Mouse (Mus musculus) intestine, embryonic 15.5 days (tissue): ENCODE measurements at regions not wholly inside any gene's neighbourhood (a gene's known extent, or its start where the extent isn't known, plus 50 kb on each side); places are given as distances from the start of the nearest gene placed in this dataset.

Source experiments
- ATAC-seq: fragments of 200-750 bp; cut with Nextera tagmentation; 2 replicates; pipeline ENCODE4 v1.8.0; 2017; ENCODE audit warnings: moderate TSS enrichment, moderate library complexity
- H3K27ac ChIP-seq: fragments of 300-500 bp; sonication (generic); 2 replicates; pipeline ENCODE4 v1.5.1; 2015; ENCODE audit warnings: mild to moderate bottlenecking, inconsistent platforms
- H3K27me3 ChIP-seq: fragments of 300-500 bp; sonication (generic); replicated peaks from 2 replicates; pipeline ENCODE4 v1.6.1; 2015; ENCODE audit warnings: inconsistent platforms
- H3K36me3 ChIP-seq: fragments of 300-500 bp; sonication (generic); 2 replicates; pipeline ENCODE4 v1.6.1; 2015; ENCODE audit warnings: inconsistent platforms
- H3K4me1 ChIP-seq: fragments of 300-500 bp; sonication (generic); replicated peaks from 2 replicates; pipeline ENCODE4 v1.6.1; 2015; ENCODE audit warnings: inconsistent platforms
- H3K4me2 ChIP-seq: fragments of 300-500 bp; sonication (generic); replicated peaks from 2 replicates; pipeline ENCODE4 v1.6.1; 2015; ENCODE audit warnings: mild to moderate bottlenecking, inconsistent platforms
- H3K4me3 ChIP-seq: fragments of 300-500 bp; sonication (generic); replicated peaks from 2 replicates; pipeline ENCODE4 v1.5.1; 2015; ENCODE audit warnings: inconsistent platforms
- H3K9ac ChIP-seq: fragments of 300-500 bp; sonication (generic); 2 replicates; pipeline ENCODE4 v1.6.1; 2015; ENCODE audit warnings: inconsistent platforms
- H3K9me3 ChIP-seq: fragments of 300-500 bp; sonication (generic); 2 replicates; pipeline ENCODE4 v1.6.1; 2016; ENCODE audit warnings: inconsistent platforms
- WGBS: fragments of 180-500 bp; shearing (Covaris S2); methylation state at CpG from one replicate; pipeline ENCODE4 v1.1.7; 2015; 5-methylcytosine and 5-hydroxymethylcytosine counted together

DNA sequence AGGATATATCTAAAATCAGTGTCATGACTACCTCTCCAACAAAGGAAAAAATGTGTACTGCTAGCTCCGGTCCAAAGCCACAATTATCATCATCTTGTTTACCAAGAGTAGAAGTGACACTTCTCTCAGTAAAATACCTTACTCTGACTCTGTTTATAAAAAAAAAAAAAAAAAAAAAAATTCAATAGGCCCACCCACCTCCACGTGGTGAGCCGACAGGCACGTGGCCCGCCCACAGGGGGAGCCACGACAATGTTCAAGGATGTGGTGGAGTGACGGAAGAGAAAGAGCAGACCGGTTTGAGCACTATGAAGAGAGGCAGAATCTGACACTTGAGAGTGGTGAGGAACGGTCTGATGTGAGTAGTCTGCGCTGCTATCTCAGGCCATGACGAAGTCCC lies 106.5 kb upstream of the Usp24 start:
- Histone ChIP-seq H3K9ac (no peak overlapping the region), H3K9me3 (no peaks in the 10 kb centered on the region), H3K27ac (no peak overlapping the region), H3K4me1 (no peaks in the 10 kb centered on the region), H3K27me3 (no peaks in the 10 kb centered on the region), H3K4me3 (no peak overlapping the region), H3K36me3 (no peaks in the 10 kb centered on the region), H3K4me2 (no peak overlapping the region)
- 79% methylated on average over 11 of the region's 11 CpGs for WGBS
- no peak for ATAC-seq

DNA sequence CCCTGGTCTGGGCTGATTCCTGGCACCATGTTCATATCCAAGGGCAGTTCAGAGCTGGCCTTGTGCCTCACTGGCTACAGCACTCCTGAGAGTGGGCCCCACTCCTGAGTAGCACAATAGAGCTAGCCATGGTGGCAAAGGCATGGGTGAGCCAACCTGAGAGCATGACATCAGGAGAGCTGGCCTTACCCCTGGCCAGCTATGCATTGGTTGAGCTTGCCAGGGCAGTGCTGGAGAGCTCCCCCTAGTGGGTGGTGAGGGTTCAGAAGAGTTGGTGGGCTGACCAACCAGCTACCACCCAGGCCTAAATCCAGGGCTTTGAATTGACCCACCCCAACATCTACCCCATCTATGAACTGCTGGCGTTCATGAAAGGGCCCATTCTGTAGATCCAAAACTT lies 106.0 kb upstream of the Usp24 start:
- H3K27me3 ChIP-seq, result no peaks in the 10 kb centered on the region
- H3K9me3 ChIP-seq, result no peaks in the 10 kb centered on the region
- no peaks in the 10 kb centered on the region for H3K36me3 ChIP-seq
- H3K9ac ChIP-seq, result no peak overlapping the region
- 92% methylated on average over 1 of the region's 1 CpGs for WGBS
- H3K27ac ChIP-seq, result no peak overlapping the region
- no peaks in the 10 kb centered on the region for H3K4me1 ChIP-seq
- ATAC-seq, result no peak
- no peak overlapping the region for H3K4me2 ChIP-seq
- no peak overlapping the region for H3K4me3 ChIP-seq

DNA sequence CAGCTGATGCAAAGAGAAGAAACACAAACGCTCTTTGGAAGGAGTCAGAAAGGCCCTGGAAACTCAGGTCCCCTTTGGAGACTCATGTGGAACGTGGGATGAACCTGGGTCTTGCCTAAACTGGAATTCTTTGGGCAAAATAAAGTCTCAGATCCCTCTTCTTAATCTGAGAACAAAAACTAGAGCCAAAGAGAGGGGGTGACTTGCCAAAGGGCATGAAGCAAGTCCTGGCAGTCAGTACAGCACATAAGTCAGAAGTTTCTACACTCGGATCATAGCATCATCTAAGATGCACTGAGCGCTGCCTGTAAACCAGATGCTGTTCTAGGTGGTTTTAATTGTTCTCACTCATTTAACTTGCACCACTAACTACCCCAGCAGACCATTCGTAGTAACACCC lies 101.8 kb upstream of the Usp24 start:
- Histone ChIP-seq H3K4me1 (no peaks in the 10 kb centered on the region), H3K9me3 (no peaks in the 10 kb centered on the region), H3K27me3 (no peaks in the 10 kb centered on the region), H3K27ac (no peak overlapping the region), H3K9ac (no peak overlapping the region), H3K4me3 (no peak overlapping the region), H3K4me2 (no peak overlapping the region), H3K36me3 (no peaks in the 10 kb centered on the region)
- 83% methylated on average over 5 of the region's 5 CpGs for WGBS
- no peak for ATAC-seq

DNA sequence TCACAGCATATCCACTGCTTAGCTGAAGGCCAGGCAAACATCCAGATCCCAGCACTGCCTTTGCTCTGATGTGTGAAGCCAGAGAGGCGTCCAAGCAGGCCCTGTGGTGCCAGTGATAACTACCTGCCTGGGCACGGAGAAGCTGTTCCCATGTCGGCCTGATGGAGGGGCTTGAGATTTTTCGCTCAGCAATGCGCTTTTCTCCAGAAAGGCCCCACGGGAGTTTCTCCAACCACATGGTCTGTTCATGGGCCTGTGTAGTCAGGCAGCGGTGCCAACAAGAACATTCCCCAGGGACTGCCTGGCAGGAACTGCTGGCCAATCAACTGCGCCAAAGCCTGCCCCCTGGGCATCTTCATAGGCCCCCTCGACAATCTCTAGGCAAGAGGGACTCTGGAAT lies 95.4 kb upstream of the Usp24 start:
- no peak overlapping the region for H3K27ac ChIP-seq
- ATAC-seq, result no peak
- H3K4me3 ChIP-seq, result no peak overlapping the region
- no peak overlapping the region for H3K4me2 ChIP-seq
- no peaks in the 10 kb centered on the region for H3K4me1 ChIP-seq
- no peaks in the 10 kb centered on the region for H3K27me3 ChIP-seq
- H3K36me3 ChIP-seq, result no peaks in the 10 kb centered on the region
- WGBS, result 86% methylated on average over 9 of the region's 9 CpGs
- no peak overlapping the region for H3K9ac ChIP-seq
- no peaks in the 10 kb centered on the region for H3K9me3 ChIP-seq

DNA sequence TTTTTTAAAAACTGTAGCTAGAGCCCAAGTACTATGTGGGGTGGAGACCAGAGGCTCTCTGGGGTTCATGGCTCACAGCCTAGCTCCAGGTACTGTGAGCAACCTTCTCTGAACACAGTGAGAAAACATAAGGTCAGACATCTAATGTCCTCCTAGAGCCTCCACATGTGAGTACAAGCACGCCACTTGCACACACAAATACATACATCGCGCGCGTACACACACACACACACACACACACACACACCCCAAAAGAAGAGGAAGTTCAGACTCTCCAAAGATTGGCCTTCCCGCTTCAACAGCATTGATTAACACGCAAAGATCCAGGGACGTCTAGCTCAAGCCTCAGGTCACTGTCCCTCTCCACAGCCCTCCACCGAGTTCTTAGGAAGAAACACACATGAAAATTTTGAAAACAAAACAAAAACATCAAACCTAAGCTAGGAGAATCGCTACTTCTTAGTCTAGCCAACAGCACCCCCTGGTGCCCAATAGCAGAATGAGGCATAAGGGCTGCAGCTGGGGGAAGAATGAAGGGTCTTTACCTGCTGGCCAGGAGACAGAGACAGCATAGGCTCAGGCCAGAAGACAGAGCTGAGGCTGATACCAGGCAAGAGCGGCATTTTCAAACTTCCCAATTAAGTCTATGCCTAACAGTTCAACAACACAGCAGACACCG lies 90.7 kb upstream of the Usp24 start:
- no peaks in the 10 kb centered on the region for H3K4me1 ChIP-seq
- ATAC-seq, result no peak
- H3K4me2 ChIP-seq, result peak overlapping the region; percentile 20; the same call in 1 of the 2 replicates
- 52% methylated on average over 12 of the region's 12 CpGs for WGBS
- H3K27me3 ChIP-seq, result no peaks in the 10 kb centered on the region
- H3K36me3 ChIP-seq, result no peaks in the 10 kb centered on the region
- H3K4me3 ChIP-seq, result no peak overlapping the region
- H3K27ac ChIP-seq, result no peak overlapping the region
- H3K9ac ChIP-seq, result no peak overlapping the region
- no peaks in the 10 kb centered on the region for H3K9me3 ChIP-seq

DNA sequence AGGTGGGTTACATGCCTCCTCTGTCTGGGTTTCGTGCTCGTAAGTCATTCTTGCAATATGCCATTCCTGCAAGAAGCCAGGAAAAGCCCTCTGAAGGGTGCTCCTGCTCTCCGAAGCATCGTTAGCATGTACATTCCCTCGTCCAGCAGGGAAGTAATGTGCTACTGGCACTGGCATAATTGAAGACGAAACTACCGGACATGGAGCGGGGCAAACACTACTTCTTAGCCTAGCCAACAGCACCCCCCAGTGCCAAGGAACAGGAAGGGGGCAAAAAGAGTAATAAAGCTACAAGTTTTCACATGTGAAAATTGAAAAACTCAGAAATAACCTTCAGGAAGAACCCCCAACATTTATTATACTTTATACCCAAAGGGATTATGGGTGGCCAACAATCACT lies 88.6 kb upstream of the Usp24 start:
- H3K27ac ChIP-seq, result no peak overlapping the region
- no peak overlapping the region for H3K9ac ChIP-seq
- no peak overlapping the region for H3K4me2 ChIP-seq
- no peaks in the 10 kb centered on the region for H3K36me3 ChIP-seq
- no peaks in the 10 kb centered on the region for H3K4me1 ChIP-seq
- 72% methylated on average over 8 of the region's 8 CpGs for WGBS
- no peak for ATAC-seq
- H3K4me3 ChIP-seq, result no peak overlapping the region
- no peaks in the 10 kb centered on the region for H3K9me3 ChIP-seq
- no peaks in the 10 kb centered on the region for H3K27me3 ChIP-seq

DNA sequence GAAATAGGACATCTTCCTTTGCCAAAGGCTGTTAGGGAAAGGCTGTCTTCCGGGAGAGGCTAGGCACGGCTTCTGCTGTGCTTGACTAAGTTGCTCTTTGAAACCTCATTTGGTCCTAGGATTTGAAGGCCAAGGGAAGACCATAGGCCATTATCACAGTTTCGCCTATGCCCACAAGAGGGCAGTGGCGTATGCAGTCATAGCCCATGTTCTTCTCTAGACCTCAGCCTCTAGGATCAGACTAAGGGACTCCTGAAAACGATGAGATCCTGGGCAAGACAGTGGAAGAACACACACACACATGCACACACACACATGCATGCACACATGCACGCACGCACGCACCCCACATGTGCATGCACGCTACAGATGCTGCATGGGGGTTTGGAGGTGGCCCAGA lies 87.5 kb upstream of the Usp24 start:
- H3K36me3 ChIP-seq, result no peaks in the 10 kb centered on the region

DNA sequence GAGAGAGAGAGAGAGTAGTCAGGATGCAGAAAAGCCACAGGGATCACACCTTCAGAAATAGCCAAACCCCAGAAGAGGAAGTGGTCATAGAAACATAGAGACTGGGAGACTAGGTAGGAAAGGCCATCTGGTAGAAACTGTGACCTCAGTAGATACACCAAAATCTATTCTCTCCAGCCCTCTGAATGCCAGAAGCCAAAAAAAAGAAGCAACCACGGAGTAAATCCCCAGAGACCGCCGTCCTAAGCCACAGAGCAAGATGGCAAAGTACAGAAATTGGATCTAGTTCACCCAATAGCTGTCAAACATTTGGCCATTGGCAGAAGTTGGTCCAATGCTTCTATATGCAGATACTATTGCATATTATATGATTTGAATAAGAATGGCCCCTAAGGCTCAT lies 86.5 kb upstream of the Usp24 start:
- Histone ChIP-seq H3K27me3 (no peaks in the 10 kb centered on the region), H3K4me3 (no peak overlapping the region), H3K4me2 (no peak overlapping the region), H3K9me3 (no peaks in the 10 kb centered on the region), H3K36me3 (no peaks in the 10 kb centered on the region), H3K4me1 (no peaks in the 10 kb centered on the region), H3K27ac (no peak overlapping the region), H3K9ac (no peak overlapping the region)
- no peak for ATAC-seq
- WGBS, result 71% methylated on average over 3 of the region's 3 CpGs

More for the DNA sequence above, 87.5 kb upstream of the Usp24 start:
- no peaks in the 10 kb centered on the region for H3K9me3 ChIP-seq
- H3K4me2 ChIP-seq, result no peak overlapping the region
- H3K9ac ChIP-seq, result no peak overlapping the region
- 39% methylated on average over 9 of the region's 9 CpGs for WGBS
- H3K27ac ChIP-seq, result no peak overlapping the region
- no peak overlapping the region for H3K4me3 ChIP-seq
- peak; percentile 67 for ATAC-seq
- no peaks in the 10 kb centered on the region for H3K27me3 ChIP-seq
- no peaks in the 10 kb centered on the region for H3K4me1 ChIP-seq

DNA sequence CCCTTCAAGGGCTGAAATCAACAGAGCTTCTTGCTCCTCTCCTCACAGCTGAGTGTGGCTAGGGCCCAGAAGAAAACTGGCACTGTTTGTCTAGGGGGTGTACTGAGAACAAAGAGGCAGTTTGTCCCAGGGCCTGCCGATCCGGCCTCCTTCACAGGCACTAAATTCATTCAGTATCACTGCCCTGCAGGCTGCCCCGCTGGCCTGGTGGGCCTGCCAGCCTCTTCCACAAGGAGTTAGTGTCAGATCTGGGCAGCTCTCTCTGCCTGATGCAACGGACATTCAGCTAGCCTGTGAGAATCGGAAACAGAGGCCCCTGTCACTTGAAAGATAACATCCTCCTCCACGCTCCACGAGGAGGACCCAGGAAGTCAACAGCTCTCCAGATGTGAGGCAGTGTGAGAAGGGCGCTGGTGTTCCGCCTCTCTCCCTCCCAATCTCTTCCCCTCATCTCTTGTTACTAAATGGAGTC lies 83.5 kb upstream of the Usp24 start:
- Histone ChIP-seq H3K9me3 (no peaks in the 10 kb centered on the region), H3K27me3 (no peaks in the 10 kb centered on the region), H3K9ac (no peak overlapping the region), H3K4me3 (no peak overlapping the region), H3K27ac (no peak overlapping the region), H3K4me1 (no peaks in the 10 kb centered on the region), H3K4me2 (no peak overlapping the region), H3K36me3 (no peaks in the 10 kb centered on the region)
- peak; percentile 61 for ATAC-seq
- WGBS, result 23% methylated on average over 9 of the region's 9 CpGs

DNA sequence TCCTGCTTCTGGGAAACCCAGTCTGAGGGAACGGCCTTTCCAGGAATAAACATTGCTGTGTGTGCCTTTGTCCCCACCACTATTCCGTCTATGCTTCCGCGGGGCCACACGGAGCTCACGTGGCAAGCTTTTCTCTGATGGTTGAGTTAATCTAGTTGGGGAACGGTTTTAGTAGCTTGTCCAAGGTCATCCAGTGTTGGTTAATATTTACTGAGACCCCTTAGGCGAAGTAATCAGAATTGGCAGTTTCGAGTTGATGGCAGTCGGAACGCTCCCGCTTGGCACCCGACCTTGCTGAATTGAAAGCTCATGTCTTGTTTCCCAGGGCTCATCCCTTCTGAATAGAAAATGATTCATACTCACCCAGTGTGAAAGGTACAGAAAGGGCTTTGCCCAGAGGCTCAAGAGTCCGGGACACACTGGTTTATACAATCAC lies 71.6 kb upstream of the Usp24 start:
- Histone ChIP-seq H3K4me1 (no peaks in the 10 kb centered on the region), H3K9me3 (no peaks in the 10 kb centered on the region), H3K4me3 (no peak overlapping the region), H3K27ac (no peak overlapping the region), H3K9ac (no peak overlapping the region), H3K4me2 (no peak overlapping the region), H3K36me3 (no peaks in the 10 kb centered on the region), H3K27me3 (no peaks in the 10 kb centered on the region)
- WGBS, result 85% methylated on average over 14 of the region's 14 CpGs
- no peak for ATAC-seq

DNA sequence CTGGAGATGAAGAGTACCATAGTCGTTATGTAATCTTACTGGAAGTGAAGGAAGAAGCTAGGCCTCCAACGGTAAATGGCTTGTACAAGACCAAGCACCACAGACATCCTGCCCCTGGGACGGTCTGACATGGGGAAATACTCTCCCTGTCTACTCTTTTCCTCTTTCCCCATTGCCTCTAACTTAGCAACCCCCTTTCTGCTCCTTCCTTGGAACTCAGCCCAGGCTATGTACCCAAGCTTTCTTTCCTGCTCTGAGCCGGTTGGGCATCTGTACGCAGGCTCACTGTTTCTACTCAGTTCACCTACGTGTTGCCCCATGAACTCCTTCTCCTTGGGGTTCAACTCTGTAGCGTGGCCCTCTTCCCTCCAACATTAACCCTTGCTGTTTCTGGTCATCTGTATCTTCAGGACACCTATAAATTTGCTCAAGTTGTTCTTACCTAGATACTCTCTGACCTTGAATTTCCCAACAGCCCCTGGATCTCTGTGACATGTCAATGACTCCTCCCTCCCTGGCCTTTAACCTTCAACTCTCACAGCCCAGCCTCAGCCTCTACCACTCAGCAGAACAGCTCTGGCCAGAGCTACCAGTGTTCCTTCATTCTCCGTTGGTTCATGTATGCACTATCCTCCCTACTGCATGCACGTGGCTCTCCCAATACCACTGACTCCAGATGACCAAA lies 71.0 kb upstream of the Usp24 start:
- no peaks in the 10 kb centered on the region for H3K36me3 ChIP-seq
- H3K9me3 ChIP-seq, result no peaks in the 10 kb centered on the region
- no peak overlapping the region for H3K27ac ChIP-seq
- WGBS, result 87% methylated on average over 9 of the region's 9 CpGs
- H3K27me3 ChIP-seq, result no peaks in the 10 kb centered on the region
- no peak overlapping the region for H3K4me2 ChIP-seq
- no peak overlapping the region for H3K9ac ChIP-seq
- no peak for ATAC-seq
- H3K4me3 ChIP-seq, result no peak overlapping the region
- H3K4me1 ChIP-seq, result no peaks in the 10 kb centered on the region

DNA sequence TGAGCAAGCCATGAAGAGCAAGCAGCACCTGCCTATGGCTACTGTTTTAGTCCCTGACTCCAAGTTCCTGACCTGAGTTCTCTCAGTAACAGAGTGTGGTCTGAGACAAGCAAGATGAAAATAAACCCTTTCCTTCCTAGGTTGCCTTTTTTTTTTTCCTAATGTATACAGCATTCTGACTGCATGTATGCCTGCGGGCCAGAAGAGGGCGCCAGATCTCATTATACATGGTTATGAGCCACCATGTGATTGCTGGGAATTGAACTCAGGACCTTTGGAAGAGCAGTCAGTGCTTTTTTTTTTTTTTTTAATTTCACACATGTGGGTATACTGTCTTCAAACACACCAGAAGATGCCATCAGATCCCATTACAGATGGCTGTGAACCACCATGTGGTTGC lies 69.3 kb upstream of the Usp24 start:
- no peak overlapping the region for H3K4me3 ChIP-seq
- H3K9ac ChIP-seq, result no peak overlapping the region
- no peaks in the 10 kb centered on the region for H3K36me3 ChIP-seq
- no peaks in the 10 kb centered on the region for H3K4me1 ChIP-seq
- H3K4me2 ChIP-seq, result no peak overlapping the region
- H3K27me3 ChIP-seq, result no peaks in the 10 kb centered on the region
- 73% methylated on average over 2 of the region's 2 CpGs for WGBS
- H3K27ac ChIP-seq, result no peak overlapping the region
- H3K9me3 ChIP-seq, result no peaks in the 10 kb centered on the region
- no peak for ATAC-seq

DNA sequence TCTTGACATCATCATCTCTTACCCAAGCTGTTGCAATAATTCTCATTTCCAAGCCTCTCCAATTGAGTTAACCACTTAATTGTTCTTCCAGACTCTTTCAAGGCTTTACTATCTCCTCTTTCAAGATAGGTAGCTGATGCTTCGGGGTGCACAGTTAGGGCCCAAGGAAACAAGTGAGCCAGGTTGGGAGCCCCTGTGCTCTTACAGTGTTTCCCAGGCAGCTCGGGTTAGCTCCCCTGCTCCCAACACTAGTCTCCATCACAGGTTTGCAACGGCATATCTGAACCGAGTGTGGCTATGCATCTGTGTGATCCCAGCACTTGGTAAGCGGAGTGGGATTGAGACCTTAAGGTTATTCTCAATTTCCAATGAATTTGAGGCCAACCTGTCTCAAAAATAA lies 68.6 kb upstream of the Usp24 start:
- no peak for ATAC-seq

More for the DNA sequence above, 68.6 kb upstream of the Usp24 start:
- Histone ChIP-seq H3K36me3 (no peaks in the 10 kb centered on the region), H3K27ac (no peak overlapping the region), H3K4me2 (no peak overlapping the region), H3K9me3 (no peaks in the 10 kb centered on the region), H3K4me1 (no peaks in the 10 kb centered on the region), H3K27me3 (no peaks in the 10 kb centered on the region), H3K4me3 (no peak overlapping the region), H3K9ac (no peak overlapping the region)
- WGBS, result 91% methylated on average over 5 of the region's 5 CpGs
